ENCODE assay signal across 40 mouse cellular contexts in genomic region chr1:173277677-173278076, GRCm38 (mm10). TPM values are rescaled to one million over a fixed set of nuclear protein-coding genes. Genes with fewer than 3 reads are reported as not detected.
"Had no signal": no experiment of that assay in that cellular context is flagged by ENCODE, and none has a peak within 500 bp of the region (broad histone marks: within the 10 kb centered on the region; RNA-seq: fewer than 3 reads in every experiment).

Mptx2 (minus strand) TSS chr1:173277777.

- H3K27ac ChIP-seq: embryonic facial prominence, embryonic 10.5 days; embryonic facial prominence, embryonic 12.5 days; embryonic facial prominence, embryonic 13.5 days; embryonic facial prominence, embryonic 15.5 days; forebrain, embryonic 10.5 days; forebrain, embryonic 12.5 days; forebrain, embryonic 13.5 days; forebrain, embryonic 15.5 days; gastrocnemius, adult 2 months; heart, adult 2 months had no signal

- ATAC-seq: forebrain, embryonic 13.5 days; forebrain, embryonic 14.5 days; forebrain, embryonic 15.5 days; forebrain, embryonic 16.5 days; forebrain, postnatal 0 days had no signal

- H3K36me3 ChIP-seq: embryonic facial prominence, embryonic 10.5 days; embryonic facial prominence, embryonic 12.5 days; embryonic facial prominence, embryonic 13.5 days; embryonic facial prominence, embryonic 15.5 days; forebrain, embryonic 10.5 days; forebrain, embryonic 12.5 days; forebrain, embryonic 15.5 days had no signal

- H3K27me3 ChIP-seq: embryonic facial prominence, embryonic 12.5 days; embryonic facial prominence, embryonic 13.5 days; embryonic facial prominence, embryonic 15.5 days; forebrain, embryonic 12.5 days; forebrain, embryonic 13.5 days; forebrain, embryonic 15.5 days had no signal

- DNase-seq: cerebellum, adult 8-10 months; cerebellum, adult 9-10 months; cerebellum, adult 9-11 months; cerebellum, postnatal 10 days; cerebellum, postnatal 14 days; cerebellum, postnatal 25 days; cerebellum, postnatal 36 days; embryo, embryonic 11 days; forebrain, postnatal 0 days; gastrocnemius, adult 2 months; gastrocnemius, postnatal 10 days; gastrocnemius, postnatal 14 days; gastrocnemius, postnatal 25 days; gastrocnemius, postnatal 36 days; heart, adult 11 months; heart, adult 18-20 months; heart, adult 2 months had no signal

- H3K4me3 ChIP-seq: embryonic facial prominence, embryonic 10.5 days; embryonic facial prominence, embryonic 12.5 days; embryonic facial prominence, embryonic 13.5 days; embryonic facial prominence, embryonic 15.5 days; erythroblast, embryonic 14.5 days; forebrain, embryonic 10.5 days; forebrain, embryonic 12.5 days; forebrain, embryonic 13.5 days; forebrain, embryonic 15.5 days; gastrocnemius, adult 2 months; heart, adult 2 months had no signal

- H3K4me1 ChIP-seq: embryonic facial prominence, embryonic 10.5 days; embryonic facial prominence, embryonic 12.5 days; embryonic facial prominence, embryonic 13.5 days; embryonic facial prominence, embryonic 15.5 days; forebrain, embryonic 10.5 days; forebrain, embryonic 12.5 days; forebrain, embryonic 13.5 days; forebrain, embryonic 15.5 days had no signal

RNA-seq across cellular contexts. Expression of gene Mptx2, which starts in this region (rescaled TPM):
- total RNA-seq: common myeloid progenitor, adult 5-6 weeks; forebrain, postnatal 0 days; gastrocnemius, adult 18-20 months; gastrocnemius, adult 2 months; gastrocnemius, adult 8-10 months; gastrocnemius, postnatal 10 days; gastrocnemius, postnatal 14 days; gastrocnemius, postnatal 25 days; gastrocnemius, postnatal 36 days; gastrocnemius, postnatal 4 days; granulocyte monocyte progenitor cell, adult 5-6 weeks; heart, adult 18-20 months; heart, adult 2 months; heart, adult 8-10 months had no signal
- polyA plus RNA-seq: cortical plate, adult 2 months; embryonic facial prominence, embryonic 10.5 days; embryonic facial prominence, embryonic 11.5 days; embryonic facial prominence, embryonic 12.5 days; embryonic facial prominence, embryonic 13.5 days; embryonic facial prominence, embryonic 14.5 days; embryonic facial prominence, embryonic 15.5 days; erythroblast, embryonic 14.5 days; forebrain, embryonic 10.5 days; forebrain, embryonic 11.5 days; forebrain, embryonic 12.5 days; forebrain, embryonic 13.5 days; forebrain, embryonic 14.5 days; forebrain, embryonic 15.5 days; forebrain, embryonic 16.5 days; forebrain, postnatal 0 days; frontal cortex, adult 2 months; gonadal fat pad, adult 2 months; heart, adult 2 months had no signal
